Mouse (Mus musculus) liver, postnatal 0 days (tissue): ENCODE results near the gene Gm10197. TPM values are rescaled to one million over a fixed set of nuclear protein-coding genes. Genes with fewer than 3 reads are reported as not detected.

ENCODE experiments used
- ATAC-seq: fragments of 200-750 bp; cut with Nextera tagmentation; 2 replicates; pipeline ENCODE4 v1.8.0; 2017; ENCODE audit warnings: mild to moderate bottlenecking, moderate library complexity
- DNase-seq: peaks from one replicate; pipeline ENCODE4 v3.0.0-alpha.2; 2016
- H3K27ac ChIP-seq: fragments of 300-500 bp; sonication (generic); 2 replicates; pipeline ENCODE4 v1.5.1; 2014; ENCODE audit warnings: antibody characterized with exemption, moderate library complexity, mild to moderate bottlenecking, low read depth
- H3K27me3 ChIP-seq: fragments of 300-500 bp; sonication (generic); 2 replicates; pipeline ENCODE4 v1.6.1; 2014; ENCODE audit warnings: low read length, control low read depth, mixed read lengths; ENCODE audit not compliant: insufficient read depth
- H3K36me3 ChIP-seq: fragments of 300-500 bp; sonication (generic); replicated peaks from 2 replicates; pipeline ENCODE4 v1.6.1; 2014; ENCODE audit warnings: mild to moderate bottlenecking, control low read depth, low read length, moderate library complexity, mixed read lengths; ENCODE audit not compliant: insufficient read depth
- H3K4me1 ChIP-seq: fragments of 300-500 bp; sonication (generic); 2 replicates; pipeline ENCODE4 v1.6.1; 2014; ENCODE audit warnings: antibody characterized with exemption, mild to moderate bottlenecking, control low read depth; ENCODE audit not compliant: insufficient read depth
- H3K4me2 ChIP-seq: fragments of 300-500 bp; sonication (generic); 2 replicates; pipeline ENCODE4 v1.6.1; 2014; ENCODE audit warnings: low read depth, mild to moderate bottlenecking, low read length, moderate library complexity, mixed read lengths
- H3K4me3 ChIP-seq: fragments of 300-500 bp; sonication (generic); 2 replicates; pipeline ENCODE4 v1.5.1; 2014; ENCODE audit warnings: low read depth, low read length
- H3K9ac ChIP-seq: fragments of 300-500 bp; sonication (generic); replicated peaks from 2 replicates; pipeline ENCODE4 v1.6.1; 2014; ENCODE audit warnings: mild to moderate bottlenecking, moderate library complexity
- H3K9me3 ChIP-seq: fragments of 300-500 bp; sonication (generic); 2 replicates; pipeline ENCODE4 v1.6.1; 2016; ENCODE audit warnings: mild to moderate bottlenecking, control low read depth, low read length, mixed read lengths
- CTCF ChIP-seq: sonication (generic); IDR thresholded peaks from 2 replicates; pipeline ENCODE4 v1.5.1; 2016; ENCODE audit warnings: antibody characterized with exemption, low read depth
- EP300 ChIP-seq: IDR thresholded peaks from 2 replicates; pipeline ENCODE4 v1.6.1; 2016; ENCODE audit warnings: antibody characterized with exemption, low read depth, mild to moderate bottlenecking
- WGBS: fragments of 180-500 bp; shearing (Covaris S2); extraction: QIAGEN DNeasy Blood & Tissue Kit; methylation state at CpG from one replicate; pipeline ENCODE4 v1.1.7; 2014; ENCODE audit not compliant: insufficient replicate concordance; 5-methylcytosine and 5-hydroxymethylcytosine counted together
- polyA plus RNA-seq: library from polyadenylated mRNA; unstranded; fragments of >200 nt; fragmentation: Nextera tagmentation; extraction: Ambion mirVana; gene quantifications from 2 replicates; pipeline ENCODE4 v1.2.1, GENCODE M21; 2015

Gm10197 gene
- polyA plus RNA-seq, 1 experiment from 2014 or later: not detected

- 88% methylated on average over 9 of the region's 9 CpGs for WGBS
- Histone ChIP-seq H3K27me3 (no peaks in the 10 kb centered on the region), H3K4me2 (no peak overlapping the region), H3K4me3 (no peak overlapping the region), H3K9me3 (no peaks in the 10 kb centered on the region), H3K36me3 (peaks cover 30% of the 10 kb centered on the region), H3K9ac (no peak overlapping the region), H3K4me1 (peaks cover 10% of the 10 kb centered on the region), H3K27ac (no peak overlapping the region)
- DNase-seq: no peak
- no peak for ATAC-seq
- TF ChIP-seq EP300: no peak
- no peak for TF ChIP-seq CTCF
Measured at GRCm38 (mm10) chr19:53335241-53335640, 36.3 kb downstream of the Gm10197 start.

GRCm38 (mm10) chr19:53333730-53334129 is 37.8 kb downstream of the Gm10197 start:
- Histone ChIP-seq H3K36me3 (peaks cover 30% of the 10 kb centered on the region), H3K4me3 (no peak overlapping the region)

GRCm38 (mm10) chr19:53331882-53332500 is 39.6 kb downstream of the Gm10197 start:
- ATAC-seq (no peak), DNase-seq (no peak)
- H3K27ac ChIP-seq: peak overlapping the region; percentile 45; the same call in 1 of the 2 replicates
- no peak for TF ChIP-seq EP300
- no peak for TF ChIP-seq CTCF
- 70% methylated on average over 21 of the region's 21 CpGs for WGBS
- H3K36me3 ChIP-seq: peaks cover 20% of the 10 kb centered on the region
- H3K9me3 ChIP-seq: no peaks in the 10 kb centered on the region
- H3K27me3 ChIP-seq: no peaks in the 10 kb centered on the region
- peaks cover 21% of the 10 kb centered on the region for H3K4me1 ChIP-seq
- no peak overlapping the region for H3K4me3 ChIP-seq
- H3K4me2 ChIP-seq: no peak overlapping the region
- no peak overlapping the region for H3K9ac ChIP-seq

More at GRCm38 (mm10) chr19:53333730-53334129, 37.8 kb downstream of the Gm10197 start:
- no peak for DNase-seq
- no peaks in the 10 kb centered on the region for H3K27me3 ChIP-seq
- H3K4me1 ChIP-seq: peaks cover 13% of the 10 kb centered on the region
- H3K27ac ChIP-seq: no peak overlapping the region
- H3K4me2 ChIP-seq: no peak overlapping the region
- no peak overlapping the region for H3K9ac ChIP-seq
- no peak for ATAC-seq
- TF ChIP-seq EP300 (no peak), CTCF (no peak)
- WGBS: 62% methylated on average over 6 of the region's 6 CpGs
- no peaks in the 10 kb centered on the region for H3K9me3 ChIP-seq

GRCm38 (mm10) chr19:53329992-53330381 is 41.6 kb downstream of the Gm10197 start:
- H3K4me1 ChIP-seq: peaks cover 29% of the 10 kb centered on the region
- ATAC-seq: peak; percentile 2

GRCm38 (mm10) chr19:53329221-53329991 is 42.2 kb downstream of the Gm10197 start:
- under 1% methylated on average over 75 of the region's 106 CpGs for WGBS
- Histone ChIP-seq H3K9ac (peak overlapping the region; percentile 81), H3K4me1 (peaks cover 29% of the 10 kb centered on the region), H3K36me3 (peaks cover 16% of the 10 kb centered on the region), H3K4me3 (peak overlapping the region; percentile 94), H3K27ac (peak overlapping the region; percentile 69), H3K9me3 (no peaks in the 10 kb centered on the region), H3K27me3 (no peaks in the 10 kb centered on the region), H3K4me2 (peak overlapping the region; percentile 100)
- TF ChIP-seq EP300 (no peak), CTCF (peak; percentile 85)
- peak; percentile 96 for DNase-seq
- ATAC-seq: peak; percentile 85

More at GRCm38 (mm10) chr19:53329992-53330381, 41.6 kb downstream of the Gm10197 start:
- H3K27me3 ChIP-seq: no peaks in the 10 kb centered on the region
- no peak for TF ChIP-seq CTCF
- TF ChIP-seq EP300: no peak
- H3K4me2 ChIP-seq: peak overlapping the region; percentile 100
- peak; percentile 73 for DNase-seq
- no peaks in the 10 kb centered on the region for H3K9me3 ChIP-seq
- WGBS: under 1% methylated on average over 24 of the region's 29 CpGs
- H3K36me3 ChIP-seq: peaks cover 16% of the 10 kb centered on the region
- peak overlapping the region; percentile 69 for H3K27ac ChIP-seq
- peak overlapping the region; percentile 81 for H3K9ac ChIP-seq
- H3K4me3 ChIP-seq: peak overlapping the region; percentile 94

GRCm38 (mm10) chr19:53328116-53328515 is 43.5 kb downstream of the Gm10197 start:
- no peak overlapping the region for H3K4me2 ChIP-seq
- peak overlapping the region; percentile 25 for H3K27ac ChIP-seq
- H3K4me3 ChIP-seq: no peak overlapping the region
- H3K27me3 ChIP-seq: no peaks in the 10 kb centered on the region
- no peak overlapping the region for H3K9ac ChIP-seq
- H3K9me3 ChIP-seq: no peaks in the 10 kb centered on the region
- peaks cover 14% of the 10 kb centered on the region for H3K36me3 ChIP-seq
- ATAC-seq (no peak), DNase-seq (peak; percentile 50)
- peaks cover 29% of the 10 kb centered on the region for H3K4me1 ChIP-seq
- TF ChIP-seq EP300 (no peak), CTCF (peak; percentile 61)
- WGBS: 64% methylated on average over 9 of the region's 9 CpGs
